Mouse (Mus musculus) hindbrain, embryonic 13.5 days (tissue): ENCODE data around the gene Slc32a1. TPM values are rescaled to one million over a fixed set of nuclear protein-coding genes. Genes with fewer than 3 reads are reported as not detected.
A peak's percentile ranks its signal among the peaks of the same experiment; 100 is the strongest.

Experiments
- ATAC-seq: fragments of 200-750 bp; cut with Nextera tagmentation; 2 replicates; pipeline ENCODE4 v1.8.0; 2017; ENCODE audit warnings: moderate TSS enrichment; ENCODE audit not compliant: low FRiP score
- H3K27ac ChIP-seq: fragments of 300-500 bp; sonication (generic); 2 replicates; pipeline ENCODE4 v1.5.1; 2015; ENCODE audit warnings: inconsistent platforms, mild to moderate bottlenecking, moderate library complexity
- H3K27me3 ChIP-seq: fragments of 300-500 bp; sonication (generic); 2 replicates; pipeline ENCODE4 v1.6.1; 2015; ENCODE audit warnings: mild to moderate bottlenecking, inconsistent platforms
- H3K36me3 ChIP-seq: fragments of 300-500 bp; sonication (generic); 2 replicates; pipeline ENCODE4 v1.6.1; 2015; ENCODE audit warnings: mild to moderate bottlenecking, inconsistent platforms
- H3K4me1 ChIP-seq: fragments of 300-500 bp; sonication (generic); replicated peaks from 2 replicates; pipeline ENCODE4 v1.6.1; 2015; ENCODE audit warnings: inconsistent platforms
- H3K4me2 ChIP-seq: fragments of 300-500 bp; sonication (generic); 2 replicates; pipeline ENCODE4 v1.6.1; 2015; ENCODE audit warnings: inconsistent platforms, mild to moderate bottlenecking, moderate library complexity
- H3K4me3 ChIP-seq: fragments of 300-500 bp; sonication (generic); 2 replicates; pipeline ENCODE4 v1.5.1; 2015; ENCODE audit warnings: mild to moderate bottlenecking, inconsistent platforms
- H3K9ac ChIP-seq: fragments of 300-500 bp; sonication (generic); 2 replicates; pipeline ENCODE4 v1.6.1; 2015; ENCODE audit warnings: mild to moderate bottlenecking, inconsistent platforms
- H3K9me3 ChIP-seq: fragments of 300-500 bp; sonication (generic); 2 replicates; pipeline ENCODE4 v1.6.1; 2016; ENCODE audit warnings: inconsistent platforms
- WGBS: fragments of 180-500 bp; shearing (Covaris S2); methylation state at CpG from one replicate; pipeline ENCODE4 v1.1.7; 2015; 5-methylcytosine and 5-hydroxymethylcytosine counted together
- polyA plus RNA-seq: library from polyadenylated mRNA; unstranded; fragments of >200 nt; fragmentation: Nextera tagmentation; extraction: Ambion mirVana; gene quantifications from 2 replicates; pipeline ENCODE4 v1.2.1, GENCODE M21; 2015

Slc32a1 gene
- polyA plus RNA-seq, 1 experiment from 2014 or later = 8.1 TPM

GRCm38 (mm10) chr2:158613541-158614417, 3.2 kb downstream of the Slc32a1 start:
- 3% methylated on average over 53 of the region's 53 CpGs for WGBS
- Histone ChIP-seq H3K4me1 (peaks cover 55% of the 10 kb centered on the region), H3K27me3 (peaks cover 98% of the 10 kb centered on the region), H3K4me3 (peak overlapping the region; percentile 58), H3K27ac (peak overlapping the region; percentile 97), H3K9me3 (no peaks in the 10 kb centered on the region), H3K9ac (peak overlapping the region; percentile 86), H3K36me3 (peaks cover 4% of the 10 kb centered on the region; the same call in 1 of the 2 replicates), H3K4me2 (peak overlapping the region; percentile 67)
- no peak for ATAC-seq

GRCm38 (mm10) chr2:158614418-158614955, 3.9 kb downstream of the Slc32a1 start:
- Histone ChIP-seq H3K9me3 (no peaks in the 10 kb centered on the region), H3K4me2 (peak overlapping the region; percentile 67), H3K9ac (peak overlapping the region; percentile 86), H3K36me3 (peaks cover 4% of the 10 kb centered on the region; the same call in 1 of the 2 replicates), H3K27ac (peak overlapping the region; percentile 97), H3K4me3 (peak overlapping the region; percentile 58), H3K4me1 (peaks cover 55% of the 10 kb centered on the region), H3K27me3 (peaks cover 98% of the 10 kb centered on the region)
- ATAC-seq = no peak
- WGBS = 2% methylated on average over 47 of the region's 47 CpGs

DNA sequence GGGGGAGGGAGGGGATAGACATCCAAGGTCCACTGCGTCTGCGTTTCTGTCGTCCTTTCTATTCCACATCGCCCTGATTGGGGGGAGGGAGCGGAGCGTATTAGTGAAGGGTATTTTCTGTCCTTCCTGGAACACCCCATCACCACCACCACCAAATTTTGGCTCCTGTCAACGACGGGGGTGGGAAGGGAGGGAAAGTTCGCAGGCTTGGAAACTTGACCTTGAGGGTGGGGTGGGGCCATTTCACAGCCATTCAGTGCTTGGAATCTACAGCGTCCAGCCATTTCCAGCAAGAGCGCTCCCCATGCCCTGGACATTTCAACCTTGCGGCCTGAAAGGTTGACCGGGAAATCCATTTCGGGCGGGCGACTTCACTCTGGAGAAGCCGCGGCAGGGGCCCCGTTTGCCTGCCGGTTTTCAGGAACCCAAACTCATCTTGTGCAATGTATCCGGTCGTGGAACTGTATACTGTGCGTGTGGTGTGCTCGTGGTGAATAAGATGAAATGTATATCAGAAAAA, 4.7 kb downstream of the Slc32a1 start:
- Histone ChIP-seq H3K4me3 (peak overlapping the region; percentile 58), H3K4me2 (peak overlapping the region; percentile 67), H3K27me3 (peaks cover 98% of the 10 kb centered on the region), H3K36me3 (peaks cover 4% of the 10 kb centered on the region; the same call in 1 of the 2 replicates), H3K9ac (peak overlapping the region; percentile 86), H3K9me3 (no peaks in the 10 kb centered on the region), H3K27ac (peak overlapping the region; percentile 97), H3K4me1 (peaks cover 50% of the 10 kb centered on the region)
- no peak for ATAC-seq
- WGBS = 2% methylated on average over 24 of the region's 24 CpGs

- 1% methylated on average over 13 of the region's 13 CpGs for WGBS
- Histone ChIP-seq H3K4me1 (peaks cover 48% of the 10 kb centered on the region), H3K9ac (peak overlapping the region; percentile 86), H3K4me2 (peak overlapping the region; percentile 67), H3K4me3 (peak overlapping the region; percentile 58), H3K27ac (peak overlapping the region; percentile 97), H3K9me3 (no peaks in the 10 kb centered on the region), H3K36me3 (peaks cover 4% of the 10 kb centered on the region; the same call in 1 of the 2 replicates), H3K27me3 (peaks cover 98% of the 10 kb centered on the region)
- no peak for ATAC-seq
These were observed 5.1 kb downstream of the Slc32a1 start for GRCm38 (mm10) chr2:158615702-158616101.

DNA sequence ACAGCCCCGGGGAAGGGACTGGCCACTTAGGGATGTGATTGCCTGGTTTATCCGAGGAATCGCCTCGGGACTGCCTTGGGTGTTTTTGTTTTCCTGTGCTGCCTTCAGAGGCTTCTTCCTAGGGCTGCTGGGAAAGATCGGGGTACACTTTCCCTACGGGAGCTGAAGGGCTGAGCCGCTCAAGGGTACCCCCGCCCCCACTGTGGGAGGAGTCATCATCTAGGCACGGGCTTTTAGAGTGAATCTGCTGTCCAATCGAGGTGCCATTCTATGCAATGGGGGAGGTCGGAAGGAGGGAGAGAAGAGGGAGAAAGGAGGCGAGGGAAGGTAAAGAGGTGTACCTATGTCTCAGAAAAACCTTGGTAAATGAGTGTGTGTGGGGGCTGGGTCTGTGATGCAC, 5.7 kb downstream of the Slc32a1 start:
- H3K27me3 ChIP-seq = peaks cover 98% of the 10 kb centered on the region
- ATAC-seq = peak; percentile 82
- 1% methylated on average over 12 of the region's 12 CpGs for WGBS

GRCm38 (mm10) chr2:158616790-158617189, 6.2 kb downstream of the Slc32a1 start:
- H3K9ac ChIP-seq = peak overlapping the region; percentile 86
- WGBS = 13% methylated on average over 11 of the region's 11 CpGs
- peaks cover 4% of the 10 kb centered on the region; the same call in 1 of the 2 replicates for H3K36me3 ChIP-seq
- H3K9me3 ChIP-seq = no peaks in the 10 kb centered on the region
- ATAC-seq = 0 out of 2 replicates have a peak, but pooled peaks have one; percentile 50
- peaks cover 44% of the 10 kb centered on the region for H3K4me1 ChIP-seq
- peaks cover 98% of the 10 kb centered on the region for H3K27me3 ChIP-seq
- peak overlapping the region; percentile 58 for H3K4me3 ChIP-seq
- H3K4me2 ChIP-seq = peak overlapping the region; percentile 67
- peak overlapping the region; percentile 97 for H3K27ac ChIP-seq

More for the DNA sequence above, 5.7 kb downstream of the Slc32a1 start:
- Histone ChIP-seq H3K9me3 (no peaks in the 10 kb centered on the region), H3K27ac (peak overlapping the region; percentile 97), H3K36me3 (peaks cover 4% of the 10 kb centered on the region; the same call in 1 of the 2 replicates), H3K4me1 (peaks cover 44% of the 10 kb centered on the region), H3K9ac (peak overlapping the region; percentile 86), H3K4me2 (peak overlapping the region; percentile 67), H3K4me3 (peak overlapping the region; percentile 58)

DNA sequence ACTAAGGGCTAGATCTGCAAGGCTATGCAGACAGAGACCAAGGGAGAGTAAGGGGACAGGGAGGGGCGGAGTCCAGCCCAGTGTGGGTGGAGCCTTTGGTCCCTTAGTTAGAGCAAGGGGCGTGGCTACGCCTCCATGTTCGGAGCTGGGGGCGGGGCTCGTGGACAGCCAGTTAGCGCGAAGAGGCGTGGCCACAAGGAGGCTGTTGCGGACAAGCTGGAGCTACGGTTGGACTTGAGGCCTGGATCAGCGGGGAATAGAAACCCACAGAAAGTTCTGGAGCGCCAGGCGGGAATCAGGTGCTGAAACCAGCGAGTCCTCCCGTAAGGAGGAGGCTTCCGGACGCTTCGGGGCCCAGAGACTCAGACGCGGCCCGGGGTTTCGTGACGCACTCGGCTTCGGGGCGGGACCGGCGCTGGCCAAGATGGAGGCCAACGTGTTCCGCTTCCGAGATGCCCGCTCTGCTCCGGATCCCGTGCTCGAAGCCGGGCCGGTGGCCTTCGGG, 14.2 kb downstream of the Slc32a1 start, which contains the start of gene Actr5:
Gene Actr5 (plus strand): TSS at position 171 of the 505 bp plus-strand sequence.
- Histone ChIP-seq H3K9ac (peak within 1 kb of the TSS; percentile 87), H3K4me3 (peak within 1 kb of the TSS; percentile 87), H3K27ac (peak within 1 kb of the TSS; percentile 93), H3K4me1 (peaks cover 19% of the 10 kb centered on the region), H3K9me3 (no peaks in the 10 kb centered on the region), H3K27me3 (peaks cover 30% of the 10 kb centered on the region), H3K36me3 (peaks cover 16% of the 10 kb centered on the region), H3K4me2 (peak within 1 kb of the TSS; percentile 80)
- under 1% methylated on average over 39 of the region's 39 CpGs for WGBS
- ATAC-seq = peak; percentile 94

GRCm38 (mm10) chr2:158625231-158625630, 14.7 kb downstream of the Slc32a1 start:
- no peaks in the 10 kb centered on the region for H3K9me3 ChIP-seq
- WGBS = 0% methylated on average over 44 of the region's 44 CpGs
- H3K27me3 ChIP-seq = peaks cover 25% of the 10 kb centered on the region
- H3K4me3 ChIP-seq = peak overlapping the region; percentile 87
- ATAC-seq = peak; percentile 77
- H3K9ac ChIP-seq = peak overlapping the region; percentile 87
- peaks cover 21% of the 10 kb centered on the region for H3K36me3 ChIP-seq
- peak overlapping the region; percentile 80 for H3K4me2 ChIP-seq
- peaks cover 19% of the 10 kb centered on the region for H3K4me1 ChIP-seq
- H3K27ac ChIP-seq = peak overlapping the region; percentile 93

DNA sequence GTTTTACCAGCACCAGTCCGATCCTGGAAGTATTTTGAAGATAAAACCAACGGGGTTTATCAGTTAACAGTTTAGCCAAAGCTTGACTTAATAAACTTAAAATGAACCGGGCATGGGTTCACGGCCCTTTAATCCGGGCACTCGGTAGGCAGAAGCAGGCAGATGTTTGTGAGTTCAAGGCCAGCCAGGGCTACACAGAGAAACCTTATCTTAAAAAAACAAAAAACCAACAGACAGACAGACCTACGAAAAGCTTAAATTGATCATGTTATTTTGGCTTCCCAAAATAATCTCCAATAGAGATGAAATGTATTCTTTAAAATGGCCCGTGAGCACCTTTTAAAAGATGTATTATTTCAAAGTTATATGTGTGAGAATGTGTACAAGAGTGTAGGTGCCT, 15.1 kb downstream of the Slc32a1 start:
- ATAC-seq = no peak
- Histone ChIP-seq H3K36me3 (peaks cover 23% of the 10 kb centered on the region), H3K9me3 (no peaks in the 10 kb centered on the region), H3K9ac (peak overlapping the region; percentile 87), H3K27ac (peak overlapping the region; percentile 93; the same call in 1 of the 2 replicates), H3K4me3 (peak overlapping the region; percentile 87), H3K4me1 (peaks cover 19% of the 10 kb centered on the region), H3K4me2 (peak overlapping the region; percentile 80), H3K27me3 (peaks cover 20% of the 10 kb centered on the region)
- WGBS = 46% methylated on average over 8 of the region's 8 CpGs

DNA sequence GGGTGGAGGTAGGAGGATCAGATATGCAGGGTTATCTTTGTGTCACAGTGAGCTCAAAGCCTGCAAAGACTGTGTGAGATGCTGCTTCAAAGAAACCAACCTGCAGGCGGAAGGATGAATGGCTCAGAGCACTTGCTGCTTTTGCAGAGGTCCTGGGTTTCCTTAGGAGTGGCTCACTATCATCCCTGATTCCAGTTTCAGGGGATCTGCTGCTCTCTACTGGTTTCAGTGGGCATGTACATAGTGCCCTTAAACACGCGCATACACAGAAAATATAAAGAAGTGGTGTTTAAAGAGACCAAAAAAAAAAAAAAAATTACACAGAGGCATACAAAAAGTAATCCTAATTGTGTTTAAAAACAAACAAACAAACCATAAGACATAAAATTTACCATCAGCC, 18.3 kb downstream of the Slc32a1 start:
- Histone ChIP-seq H3K4me3 (no peak overlapping the region), H3K27ac (no peak overlapping the region), H3K9me3 (no peaks in the 10 kb centered on the region), H3K36me3 (peaks cover 51% of the 10 kb centered on the region), H3K4me2 (no peak overlapping the region), H3K4me1 (peaks cover 19% of the 10 kb centered on the region), H3K27me3 (no peaks in the 10 kb centered on the region), H3K9ac (no peak overlapping the region)
- 68% methylated on average over 3 of the region's 3 CpGs for WGBS
- ATAC-seq = no peak

DNA sequence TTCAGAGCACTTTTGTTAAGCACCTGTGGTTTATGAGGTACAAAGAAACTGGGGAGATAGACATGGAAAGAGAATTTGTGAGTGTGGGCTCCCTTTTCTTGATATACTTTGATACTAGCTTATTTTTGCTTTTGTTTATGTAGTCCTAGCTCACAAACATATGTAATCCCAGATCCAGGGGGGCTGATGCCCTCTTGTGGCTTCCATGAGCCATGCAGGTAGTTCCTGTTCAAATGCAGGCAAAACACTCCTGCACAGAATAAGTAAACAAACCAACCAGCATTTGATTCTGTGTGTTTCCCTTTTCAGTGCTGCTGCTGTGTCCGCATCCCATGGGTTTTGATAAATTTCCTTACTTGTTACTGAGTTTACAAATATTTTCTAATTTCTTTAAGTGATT, 18.8 kb downstream of the Slc32a1 start:
- Histone ChIP-seq H3K9ac (no peak overlapping the region), H3K9me3 (no peaks in the 10 kb centered on the region), H3K4me3 (no peak overlapping the region), H3K36me3 (peaks cover 54% of the 10 kb centered on the region), H3K27me3 (no peaks in the 10 kb centered on the region), H3K27ac (no peak overlapping the region), H3K4me1 (peaks cover 19% of the 10 kb centered on the region), H3K4me2 (no peak overlapping the region)
- no peak for ATAC-seq
- 87% methylated on average over 1 of the region's 1 CpGs for WGBS

DNA sequence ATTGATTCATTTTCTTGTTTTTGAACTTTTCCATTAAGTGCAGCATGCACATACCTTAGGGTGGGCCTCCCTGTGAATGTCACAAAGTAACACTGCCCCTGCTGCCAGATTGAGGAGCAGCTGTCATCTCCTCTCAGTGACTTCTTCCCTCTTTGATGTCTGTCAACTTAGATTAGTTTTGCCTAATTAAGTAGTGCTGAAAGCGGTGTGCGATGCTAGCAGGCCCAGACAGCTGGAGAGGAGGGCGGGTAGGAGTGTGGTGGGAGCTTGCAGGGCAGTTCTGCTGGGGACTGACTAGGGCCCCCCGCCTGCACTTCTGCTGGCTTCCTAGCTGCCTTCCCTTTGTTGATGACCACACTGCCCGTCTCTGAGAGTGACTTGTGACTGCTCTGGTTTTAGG, 21.3 kb downstream of the Slc32a1 start:
- no peak for ATAC-seq
- no peak overlapping the region for H3K9ac ChIP-seq
- H3K4me2 ChIP-seq = no peak overlapping the region
- H3K27ac ChIP-seq = no peak overlapping the region
- 79% methylated on average over 5 of the region's 5 CpGs for WGBS
- peaks cover 79% of the 10 kb centered on the region for H3K36me3 ChIP-seq
- H3K27me3 ChIP-seq = no peaks in the 10 kb centered on the region
- peaks cover 3% of the 10 kb centered on the region for H3K4me1 ChIP-seq
- no peak overlapping the region for H3K4me3 ChIP-seq
- H3K9me3 ChIP-seq = no peaks in the 10 kb centered on the region
